Mouse (Mus musculus): ENCODE results near the gene Sh2d2a.
"Not testable (repeated sequence)": the region's sequence is repeated elsewhere in the genome, so short reads cannot be mapped to it uniquely, and the experiment has no call there.

Sh2d2a gene

DNA sequence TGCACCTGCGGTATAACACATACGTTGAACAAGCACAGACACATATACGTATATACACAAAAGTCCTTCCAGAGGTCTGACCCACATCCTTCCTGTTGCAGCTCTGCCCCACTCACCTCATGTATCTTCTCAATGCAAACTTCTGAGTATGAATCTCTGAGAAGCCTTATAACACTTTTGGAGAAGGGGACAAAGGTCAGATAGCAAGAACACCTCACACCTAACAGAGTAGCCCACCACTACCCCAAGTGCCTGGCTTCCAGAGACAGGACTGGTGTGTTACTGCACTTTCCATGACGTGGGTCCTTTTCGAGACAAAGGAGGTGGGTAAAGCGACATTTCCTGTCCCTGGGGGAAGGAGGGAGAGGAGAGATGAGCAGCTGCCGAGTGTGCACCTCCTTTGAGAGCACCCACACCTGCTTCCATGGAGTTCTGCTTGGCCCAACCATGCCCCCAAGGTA is at the start of gene Sh2d2a:
TSS of gene Sh2d2a (plus strand) at position 106 of the 461 bp plus-strand sequence.
- peak; percentile 77 for DNase-seq

DNA sequence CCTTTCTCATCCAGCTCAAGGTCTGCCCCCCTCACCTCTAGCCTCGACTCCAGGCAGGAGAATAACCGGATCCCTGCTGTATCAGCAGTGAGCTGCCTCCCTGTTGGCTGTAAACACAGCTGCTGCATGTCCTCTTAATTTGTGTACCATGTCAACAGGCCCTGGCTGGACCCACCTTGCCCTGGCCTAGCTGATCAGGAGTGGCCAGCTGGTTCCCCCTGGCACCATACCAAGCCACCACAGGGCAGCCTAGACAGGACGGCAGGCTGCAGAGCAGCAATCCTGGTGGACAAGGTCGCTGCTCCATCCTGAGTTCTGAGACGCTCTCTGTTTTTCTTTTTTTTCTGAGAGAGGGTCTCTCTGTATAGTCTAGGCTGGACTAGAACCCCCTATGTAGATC is 44.9 kb upstream of the Sh2d2a start:
- no peak for DNase-seq

DNA sequence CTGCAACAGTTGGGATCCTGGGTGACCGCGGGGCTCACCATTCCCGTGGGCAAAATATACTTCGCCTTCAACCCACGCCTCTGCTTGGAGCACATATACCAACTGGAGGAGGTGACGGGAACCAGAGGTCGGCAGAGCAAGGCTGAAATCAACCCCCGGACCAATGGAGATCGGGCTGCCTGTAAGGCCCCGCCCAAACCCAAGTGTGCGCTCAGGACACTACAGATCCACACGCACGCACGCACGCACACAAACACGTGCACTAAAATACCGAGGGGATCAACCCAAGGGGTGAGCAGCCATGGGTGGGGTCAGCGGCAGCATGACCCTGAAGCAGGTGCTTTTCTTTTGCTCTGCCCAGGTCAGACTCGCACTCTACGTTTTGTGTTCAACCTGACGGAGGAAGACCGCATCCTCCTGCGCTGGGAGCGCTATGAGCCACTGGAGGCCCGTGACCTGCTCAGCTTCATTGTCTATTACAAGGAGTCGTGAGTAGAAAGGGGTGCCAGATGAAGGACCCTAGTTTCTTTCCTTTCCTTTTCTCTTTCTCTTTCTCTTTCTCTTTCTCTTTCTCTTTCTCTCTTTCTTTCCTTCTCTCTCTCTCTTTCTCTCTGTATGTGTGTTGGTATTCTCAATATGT is 42.4 kb upstream of the Sh2d2a start:
- peak; percentile 30 for DNase-seq

DNA sequence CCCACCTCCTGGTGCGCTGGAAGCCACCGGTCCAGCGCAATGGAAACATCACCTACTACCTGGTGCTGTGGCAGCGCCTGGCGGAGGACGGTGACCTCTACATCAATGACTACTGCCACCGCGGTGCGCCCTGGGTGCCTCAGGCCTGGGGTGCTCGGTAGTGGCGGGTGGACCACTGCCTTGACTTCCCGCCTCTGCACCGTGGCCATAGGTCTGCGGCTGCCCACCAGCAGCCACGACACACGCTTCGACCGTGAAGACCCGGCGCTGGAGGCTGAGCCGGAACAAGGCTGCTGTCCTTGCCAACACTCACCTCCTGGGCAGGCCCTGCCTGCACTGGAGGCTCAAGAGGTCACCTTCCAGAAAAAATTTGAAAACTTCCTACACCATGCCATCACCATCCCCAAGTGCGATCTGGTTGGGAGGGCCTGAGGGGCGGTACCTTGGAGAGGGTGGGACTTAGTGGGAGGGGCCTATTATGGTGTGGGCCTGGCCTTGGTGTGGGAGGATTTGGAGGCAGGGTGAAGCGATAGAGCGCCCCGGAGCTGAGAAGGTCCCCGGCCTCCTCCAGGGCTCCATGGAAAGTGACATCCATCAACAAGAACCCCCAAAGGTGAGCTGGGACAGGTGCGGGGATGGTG is 37.1 kb upstream of the Sh2d2a start:
- DNase-seq: no peak

DNA sequence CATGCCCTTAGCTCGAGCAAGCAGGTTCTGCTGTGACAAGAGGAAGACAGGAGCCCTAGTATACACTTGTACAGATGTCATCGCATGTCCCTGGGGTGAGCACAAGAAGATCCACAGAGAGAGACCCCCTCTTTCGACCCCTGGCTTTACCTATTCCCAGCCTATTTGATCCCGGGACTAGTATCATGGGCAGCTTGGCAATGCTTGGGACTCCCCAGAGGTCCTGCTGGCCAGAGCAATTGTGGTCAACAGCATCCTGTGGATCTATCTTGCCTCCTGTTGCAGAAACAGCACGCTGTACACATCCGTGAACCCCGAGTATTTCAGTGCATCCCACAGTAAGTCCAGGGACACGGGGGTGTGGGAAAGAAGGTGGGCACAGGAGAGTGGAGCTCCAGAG is 35.3 kb upstream of the Sh2d2a start:
- no peak for DNase-seq

DNA sequence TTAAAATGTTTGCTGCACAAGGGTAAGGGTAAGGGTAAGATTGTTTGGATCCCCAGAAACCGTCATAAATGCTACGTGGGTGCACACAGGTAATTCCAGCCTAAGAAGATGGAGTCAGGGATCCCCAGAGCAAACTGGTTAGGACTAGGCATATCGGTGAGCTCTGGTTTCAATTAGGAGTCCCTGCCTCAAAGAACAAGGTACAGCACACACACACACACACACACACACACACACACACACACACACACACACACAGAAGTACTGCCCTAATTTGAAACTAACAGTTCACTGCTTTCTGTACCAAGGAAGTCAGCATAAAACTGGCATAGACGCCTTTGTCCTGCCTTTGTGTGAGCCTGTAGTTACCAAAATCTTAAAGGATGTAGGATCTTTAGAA is 34.1 kb upstream of the Sh2d2a start:
- DNase-seq: no peak

DNA sequence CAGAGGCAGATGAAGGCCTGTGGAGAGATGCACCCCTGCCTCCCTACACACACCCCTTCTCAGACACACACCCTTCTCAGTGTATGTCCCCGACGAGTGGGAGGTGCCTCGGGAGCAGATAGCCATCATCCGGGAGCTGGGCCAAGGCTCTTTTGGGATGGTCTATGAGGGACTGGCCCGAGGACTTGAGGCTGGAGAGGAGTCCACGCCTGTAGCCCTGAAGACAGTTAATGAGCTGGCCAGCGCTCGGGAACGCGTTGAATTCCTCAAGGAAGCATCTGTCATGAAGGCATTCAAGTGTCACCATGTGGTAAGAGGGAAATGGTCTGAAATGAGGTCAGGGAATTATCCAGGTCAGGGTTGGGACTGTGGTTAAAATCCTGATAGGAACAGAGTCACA is 33.7 kb upstream of the Sh2d2a start:
- no peak for DNase-seq

DNA sequence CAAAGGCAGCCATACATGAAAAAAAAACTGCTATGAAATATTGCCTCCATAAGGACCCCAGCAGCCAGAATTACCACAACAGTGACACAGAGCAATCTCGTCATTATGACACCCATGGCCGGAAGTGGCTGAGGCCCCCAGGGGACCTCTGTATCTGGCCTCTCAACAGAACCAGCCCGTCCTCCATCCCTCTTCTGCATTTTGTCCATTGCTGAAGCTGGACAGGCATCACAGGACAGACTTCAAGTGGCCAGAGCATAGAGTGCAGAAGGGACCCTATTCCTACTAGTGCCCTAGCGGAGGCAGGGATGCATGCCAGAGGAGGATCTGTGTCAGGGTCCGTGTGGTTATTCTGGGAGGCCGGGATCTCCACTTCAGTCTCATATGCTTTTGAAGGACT is 30.4 kb upstream of the Sh2d2a start:
- no peak for DNase-seq

DNA sequence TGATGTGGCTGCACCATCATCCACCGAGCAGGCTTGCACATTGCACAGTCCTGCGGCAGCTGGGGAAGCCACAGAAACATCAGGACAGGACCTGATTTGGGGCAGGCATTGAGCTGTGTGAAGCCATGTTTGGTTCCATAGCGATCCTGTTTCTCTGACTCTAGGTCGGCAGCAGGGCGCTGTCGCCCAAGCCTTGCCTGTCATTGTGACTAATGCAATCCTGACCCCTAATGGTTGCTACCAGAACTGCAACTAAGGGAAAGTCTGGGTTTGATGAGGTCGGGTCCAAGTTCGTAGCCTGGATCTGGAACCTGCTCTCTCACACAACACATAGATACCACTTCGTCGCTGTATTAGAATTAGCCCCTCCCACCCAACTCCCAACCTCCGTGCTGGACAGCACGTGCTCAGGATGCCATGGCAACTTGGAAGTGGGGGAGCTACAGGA is 29.9 kb upstream of the Sh2d2a start:
- DNase-seq: peak; percentile 81

DNA sequence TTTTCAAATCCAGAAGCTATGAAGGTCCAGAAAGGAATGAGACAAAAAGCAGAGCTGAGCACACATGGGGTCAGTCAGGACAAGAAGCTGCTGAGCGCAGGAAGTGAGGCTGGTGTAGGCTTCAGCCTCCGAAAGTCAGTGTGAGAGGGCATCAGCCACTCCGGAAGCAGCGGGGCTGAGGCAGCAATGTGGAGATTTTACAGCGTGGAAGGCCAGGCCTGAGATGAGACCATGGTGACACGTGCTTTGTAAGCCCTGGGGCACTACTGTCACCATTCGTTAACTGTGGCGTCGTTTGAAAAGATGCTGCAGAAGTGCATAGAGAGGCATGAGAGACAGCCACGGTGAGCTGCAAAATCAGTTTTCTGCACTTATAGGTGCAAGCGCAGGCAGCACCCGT is 28.3 kb upstream of the Sh2d2a start:
- DNase-seq: no peak

DNA sequence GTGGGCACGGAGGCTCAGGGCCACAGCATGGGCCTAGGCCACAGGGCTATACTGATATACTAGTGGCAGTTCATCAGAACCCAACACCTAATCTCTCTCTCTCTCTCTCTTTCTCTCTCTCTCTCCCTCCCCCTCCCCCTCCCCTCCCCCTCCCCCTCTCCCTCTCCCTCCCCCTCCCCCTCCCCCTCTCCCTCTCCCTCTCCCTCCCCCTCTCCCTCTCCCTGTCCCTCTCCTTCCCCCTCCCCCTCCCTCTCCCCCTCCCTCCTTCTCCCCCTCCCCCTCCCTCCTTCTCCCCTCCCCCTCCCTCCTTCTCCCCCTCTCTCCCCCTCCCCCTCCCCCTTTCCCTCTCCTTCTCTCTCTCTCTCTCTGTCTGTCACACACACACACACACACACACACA is 22.3 kb upstream of the Sh2d2a start, which contains the start of gene Pear1:
TSS of gene Pear1 (minus strand) at position 101 of the 400 bp plus-strand sequence.
- not testable (repeated sequence) for DNase-seq

DNA sequence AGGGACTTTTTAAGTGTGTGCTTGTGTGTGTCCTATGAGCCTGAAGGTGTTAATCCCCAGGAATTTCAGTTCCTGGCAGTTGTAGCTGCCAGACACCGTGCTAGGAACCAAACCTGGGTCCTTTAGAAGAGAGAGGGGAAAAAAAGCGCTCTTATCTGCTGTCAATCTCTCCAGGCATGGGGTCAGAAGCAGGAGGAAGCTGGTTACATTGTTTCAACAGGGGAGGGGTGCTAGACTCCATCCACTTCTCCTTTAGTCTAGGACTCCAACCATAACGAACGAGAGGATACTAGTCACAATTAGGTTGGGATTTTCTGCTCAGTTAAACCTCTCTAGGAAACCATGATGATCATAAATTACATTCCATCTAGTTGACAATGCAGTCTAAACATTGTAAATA is 18.1 kb upstream of the Sh2d2a start:
- no peak for DNase-seq

DNA sequence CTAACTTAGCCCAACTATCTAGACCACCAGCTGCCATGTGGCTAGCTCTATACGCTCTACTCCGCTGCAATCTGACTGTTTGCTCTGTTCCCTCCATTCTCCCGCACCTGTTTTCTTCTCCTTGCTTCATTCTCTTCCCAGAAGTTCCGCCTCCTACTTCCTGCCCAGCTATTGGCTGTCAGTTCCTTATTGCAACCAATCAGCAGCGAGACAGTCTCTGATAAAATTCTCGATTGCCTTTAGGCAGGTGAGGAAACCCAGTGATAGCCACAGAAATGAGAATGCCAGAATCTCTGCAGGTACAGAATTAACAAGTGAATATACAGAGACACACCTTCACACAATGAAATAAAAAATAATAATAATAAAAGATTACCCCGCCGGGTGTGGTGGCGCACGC is 17.5 kb upstream of the Sh2d2a start:
- DNase-seq: peak; percentile 16

DNA sequence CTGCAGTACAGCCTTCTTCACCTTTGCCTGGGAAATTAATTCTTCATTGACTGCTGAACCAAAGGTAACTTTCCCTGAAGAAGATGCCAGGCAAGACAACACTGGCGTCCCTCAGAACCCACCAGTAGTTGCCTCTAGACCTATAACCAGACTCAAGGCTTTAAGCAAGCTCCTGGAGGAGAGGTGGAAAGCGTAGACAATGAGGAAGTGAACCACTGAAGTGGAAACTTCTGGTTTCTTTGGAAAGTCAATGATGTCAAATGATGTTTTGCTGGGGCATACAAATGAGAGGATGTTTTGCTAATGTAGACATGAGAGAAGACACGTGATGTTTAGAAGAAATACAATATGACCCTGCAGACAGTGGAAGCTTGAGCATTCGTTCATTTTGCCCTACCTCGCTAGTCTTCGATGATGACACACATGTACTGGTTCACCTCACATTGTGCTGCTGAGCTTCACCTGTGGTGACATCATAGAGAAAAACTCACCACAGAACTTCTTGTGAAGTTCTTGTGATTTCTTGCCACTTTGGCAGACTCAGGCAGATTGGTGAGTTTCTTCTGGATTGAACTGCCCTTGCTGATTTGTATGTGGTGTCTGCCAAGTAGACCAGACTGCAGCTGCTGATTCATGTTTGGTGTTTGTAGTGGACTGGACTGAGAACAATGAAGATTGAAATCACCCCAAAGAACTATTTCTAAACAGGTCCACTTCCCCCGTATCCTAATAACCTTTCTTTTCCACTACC is 14.3 kb upstream of the Sh2d2a start:
- no peak for DNase-seq

DNA sequence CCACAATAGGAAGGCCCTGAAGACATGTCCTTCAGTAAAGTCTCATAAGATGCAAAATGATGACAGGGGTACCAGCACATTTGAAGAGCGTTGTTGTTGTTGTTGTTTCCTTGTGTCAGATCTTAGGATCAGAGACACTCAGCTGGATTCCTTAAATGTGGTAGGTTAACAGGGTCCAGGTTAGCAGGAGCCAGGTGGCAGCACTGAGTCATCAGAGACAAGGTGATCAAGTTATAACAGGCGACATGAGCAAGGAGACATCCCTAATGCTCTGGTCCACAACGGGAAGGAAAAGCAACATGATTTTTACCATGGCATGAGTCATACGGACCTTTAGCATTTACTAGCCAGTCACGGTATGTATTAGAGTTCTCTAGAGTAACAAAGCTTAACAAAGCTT is 13.1 kb upstream of the Sh2d2a start:
- DNase-seq: peak; percentile 81

DNA sequence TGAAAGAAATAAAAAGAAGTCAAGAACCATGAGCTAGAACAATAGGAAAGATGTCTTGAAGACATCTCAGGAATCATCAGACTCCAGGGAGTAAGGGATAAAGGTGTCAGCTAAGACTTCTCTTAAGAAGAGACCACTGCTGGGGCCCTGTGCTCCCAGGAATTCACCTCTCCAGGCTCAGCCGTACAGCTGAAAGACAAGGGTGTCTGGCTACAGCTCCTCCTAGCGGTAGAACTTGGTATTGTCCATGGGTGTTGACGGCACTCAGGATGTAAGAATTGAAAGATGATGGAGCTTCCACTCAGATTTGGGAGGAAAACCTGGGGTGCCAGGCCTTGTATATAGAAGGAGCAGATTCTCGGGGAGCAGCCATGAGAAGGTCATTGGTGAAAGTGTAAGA is 7.9 kb upstream of the Sh2d2a start:
- DNase-seq: peak; percentile 91

DNA sequence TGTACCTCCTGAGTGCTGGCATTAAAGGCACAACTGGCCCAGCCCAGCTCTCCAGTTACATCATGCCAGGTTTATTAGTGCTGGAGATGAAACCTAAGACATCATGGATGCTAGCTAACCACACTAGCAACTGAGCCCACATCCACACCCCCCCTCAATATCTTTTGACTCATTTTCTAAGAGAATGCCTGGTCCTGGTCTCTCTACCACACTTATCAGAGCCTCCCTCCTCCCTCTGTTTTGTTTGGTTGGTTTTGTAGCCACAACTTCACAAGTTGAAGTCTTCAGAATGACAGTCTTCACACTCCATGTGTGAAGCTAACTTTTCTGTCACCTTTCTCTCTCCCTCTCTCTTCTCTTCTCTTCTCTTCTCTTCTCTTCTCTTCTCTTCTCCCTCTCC is 5.7 kb upstream of the Sh2d2a start:
- DNase-seq: no peak

DNA sequence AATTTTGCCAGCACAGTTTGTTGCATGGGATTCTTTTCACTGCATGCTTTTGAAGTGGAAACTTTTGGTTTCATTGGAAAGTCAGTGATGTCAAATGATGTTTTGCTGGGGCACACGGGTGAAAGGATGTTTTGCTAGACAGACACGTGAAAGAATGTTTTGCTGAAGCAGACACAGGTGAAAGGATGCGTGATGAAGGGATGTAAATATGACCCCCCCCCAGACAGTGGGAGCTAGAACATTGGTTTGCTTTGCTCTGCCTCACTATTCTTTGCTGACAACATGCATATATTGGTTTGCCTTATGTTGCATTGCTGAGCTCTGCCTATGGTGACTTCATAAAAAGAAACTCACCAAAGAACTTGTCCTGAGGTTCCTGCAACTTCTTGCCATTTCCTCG is 1.6 kb upstream of the Sh2d2a start:
- no peak for DNase-seq

DNA sequence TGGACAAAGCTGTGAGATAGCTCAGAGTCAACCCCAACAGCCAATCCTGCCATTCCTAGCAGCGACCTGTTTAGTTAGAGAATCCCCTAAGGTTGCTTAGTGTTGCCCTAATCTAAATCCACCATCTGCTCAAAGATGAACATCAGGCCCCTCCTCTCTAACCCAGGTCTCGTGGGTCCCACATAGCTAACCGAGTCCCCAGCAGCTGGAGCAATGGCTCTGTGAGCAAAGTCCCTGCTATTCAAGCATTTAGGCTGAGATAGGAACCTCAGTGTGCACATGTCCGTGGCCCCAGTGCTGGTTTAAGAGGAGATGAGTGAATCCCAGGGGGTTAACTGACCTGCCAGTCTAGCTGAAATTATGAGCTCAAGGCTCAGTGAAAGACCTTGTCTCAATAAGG is 369 bp upstream of the Sh2d2a start:
- peak; percentile 55 for DNase-seq

DNA sequence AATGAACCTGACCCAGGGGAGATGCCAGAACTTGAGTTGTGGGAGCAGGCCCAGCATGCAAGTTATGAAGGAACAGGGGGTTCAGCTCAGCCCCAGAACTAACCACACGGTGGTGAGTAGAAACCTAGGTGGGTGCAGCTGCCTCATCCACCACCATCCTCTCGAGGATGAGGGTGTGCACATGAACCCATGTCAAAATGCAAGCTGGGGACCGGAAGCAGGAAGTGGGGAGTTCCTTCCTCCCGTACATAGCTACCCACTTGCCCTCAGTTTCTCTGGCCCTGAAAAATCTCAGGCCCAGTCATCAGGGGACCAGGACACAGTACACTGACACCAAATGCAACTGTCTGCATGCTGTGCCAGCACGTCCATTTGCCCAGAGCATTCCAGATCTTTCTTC is 1.1 kb downstream of the Sh2d2a start:
- DNase-seq: peak; percentile 77

DNA sequence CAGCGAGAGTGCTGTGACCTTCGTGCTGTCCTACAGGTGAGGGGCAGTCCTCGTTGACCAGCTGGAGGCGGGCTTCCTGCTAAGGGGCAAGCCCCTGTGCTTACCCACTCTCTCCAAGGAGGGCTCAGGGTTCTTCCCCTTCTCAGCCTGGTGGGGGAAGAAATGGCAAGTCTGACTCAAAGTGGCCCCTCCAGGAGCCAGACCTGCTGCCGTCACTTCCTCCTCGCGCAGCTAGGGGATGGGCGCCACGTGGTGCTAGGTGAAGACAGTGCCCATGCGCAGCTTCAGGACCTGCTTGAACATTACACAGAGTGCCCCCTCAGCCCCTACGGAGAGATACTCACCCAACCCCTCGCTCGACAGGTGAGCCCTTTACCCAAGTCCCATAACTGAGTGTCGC is 2.6 kb downstream of the Sh2d2a start:
- DNase-seq: no peak

DNA sequence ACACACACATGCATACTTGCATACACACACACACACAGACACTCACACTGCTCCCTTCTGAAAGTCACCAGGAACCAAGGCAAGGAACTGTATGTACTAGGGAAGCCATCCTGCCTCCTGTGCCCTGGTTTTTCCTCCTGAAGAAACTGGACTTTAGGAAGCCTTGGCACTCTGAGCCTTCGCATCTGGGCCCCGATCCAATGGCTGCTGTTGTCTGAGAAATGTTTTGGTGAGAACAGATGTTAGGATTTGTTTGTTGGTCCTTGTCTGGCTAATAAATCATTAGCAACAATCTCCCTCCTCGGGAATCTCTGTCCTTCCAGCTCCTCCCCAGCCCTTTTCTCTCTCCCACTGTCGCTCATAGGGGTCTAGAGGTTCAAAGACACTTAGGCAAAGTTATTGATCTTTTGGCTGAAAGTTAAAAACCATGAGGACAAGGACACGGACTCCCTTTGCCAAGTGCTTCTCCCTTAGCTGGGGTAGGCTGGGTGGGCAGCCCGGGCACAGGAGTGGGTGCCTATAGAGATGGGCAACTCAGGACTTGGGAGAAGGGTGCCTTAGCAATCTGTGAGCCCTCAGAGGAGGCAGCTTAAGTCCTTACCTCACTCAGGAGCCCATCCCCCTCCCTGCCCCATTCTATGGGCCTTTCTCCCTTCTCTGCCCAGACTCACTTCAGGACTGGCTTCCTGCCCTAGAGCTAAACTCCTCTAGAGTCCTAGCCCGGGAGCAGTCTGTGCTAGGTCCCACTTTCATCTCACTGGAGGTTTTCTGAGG is 8.4 kb downstream of the Sh2d2a start:
- no peak for DNase-seq

DNA sequence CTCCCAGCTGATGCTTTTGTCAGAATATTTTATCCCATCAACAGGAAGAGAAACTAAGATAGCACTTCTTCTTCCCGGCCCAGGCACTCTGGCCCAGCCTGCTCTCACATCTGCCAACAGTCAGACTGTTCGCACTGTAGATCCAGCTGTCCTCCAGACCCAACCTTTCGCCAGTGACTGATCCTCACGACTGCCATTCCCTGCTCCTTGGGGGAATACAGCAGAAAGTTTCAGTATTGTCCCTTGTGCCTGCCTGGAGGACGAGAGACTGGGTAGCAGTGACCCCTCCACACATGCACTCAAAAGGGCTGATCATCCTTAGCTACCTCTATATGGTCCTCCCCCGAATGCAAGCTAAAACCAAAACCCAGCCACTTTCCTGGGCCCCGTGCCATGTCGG is 9.4 kb downstream of the Sh2d2a start:
- DNase-seq: no peak
